Mouse (Mus musculus) T-cell, adult 2 months (primary cell): ENCODE results near the gene Rln1.

ENCODE experiments used
- DNase-seq: peaks from one replicate; pipeline ENCODE4 v3.0.0; 2022; ENCODE audit warnings: low spot score

The Rln1 gene

GRCm38 (mm10) chr19:29296166-29296565 is 38.3 kb downstream of the Rln1 start:
- DNase-seq = no peak

DNA sequence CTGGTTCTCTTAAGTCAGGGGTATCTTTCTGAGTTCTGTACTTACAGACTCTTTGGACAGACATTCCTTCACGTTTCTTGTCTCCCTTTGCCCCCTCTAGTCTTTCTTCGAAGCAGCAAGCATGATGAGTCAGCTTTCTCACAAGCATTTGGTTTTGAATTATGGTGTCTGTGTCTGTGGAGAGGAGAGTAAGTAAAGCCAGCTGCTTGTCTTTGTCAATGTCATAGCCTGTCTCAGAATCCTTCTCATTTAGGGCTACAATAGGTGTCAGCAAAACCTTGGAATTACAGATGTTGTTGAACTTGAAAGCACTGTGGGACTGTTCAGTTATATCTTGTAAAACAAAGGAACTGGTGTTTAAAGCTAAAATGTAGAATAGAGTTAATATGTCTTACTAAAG is 39.7 kb downstream of the Rln1 start:
- no peak for DNase-seq

GRCm38 (mm10) chr19:29292546-29292945 is 41.9 kb downstream of the Rln1 start:
- no peak for DNase-seq

GRCm38 (mm10) chr19:29291532-29291931 is 42.9 kb downstream of the Rln1 start:
- no peak for DNase-seq

- no peak for DNase-seq
Observed at GRCm38 (mm10) chr19:29287863-29288262, 46.6 kb downstream of the Rln1 start.

DNA sequence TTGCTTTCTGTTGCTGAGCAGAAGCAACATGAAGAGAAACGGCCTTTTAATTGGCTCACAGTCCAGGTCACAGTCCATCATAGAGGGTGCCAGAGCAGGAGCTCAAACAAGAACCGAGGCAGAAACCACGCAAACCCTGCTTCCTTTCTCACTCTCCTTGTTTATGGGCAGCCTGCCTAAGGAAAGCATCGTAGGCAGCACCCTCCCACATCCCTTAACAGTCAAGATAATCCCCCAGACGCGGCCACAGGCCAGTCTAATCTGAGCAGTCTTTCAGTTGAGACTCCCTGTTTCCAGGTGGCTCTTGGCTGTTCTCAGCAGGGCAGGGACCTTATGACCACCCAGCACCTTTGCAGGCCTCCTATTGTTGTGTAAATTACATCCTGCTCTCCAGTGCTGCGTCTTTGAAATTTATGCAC is 49.0 kb downstream of the Rln1 start:
- no peak for DNase-seq
